Mouse (Mus musculus): ENCODE measurements around the gene Btbd1.

DNA sequence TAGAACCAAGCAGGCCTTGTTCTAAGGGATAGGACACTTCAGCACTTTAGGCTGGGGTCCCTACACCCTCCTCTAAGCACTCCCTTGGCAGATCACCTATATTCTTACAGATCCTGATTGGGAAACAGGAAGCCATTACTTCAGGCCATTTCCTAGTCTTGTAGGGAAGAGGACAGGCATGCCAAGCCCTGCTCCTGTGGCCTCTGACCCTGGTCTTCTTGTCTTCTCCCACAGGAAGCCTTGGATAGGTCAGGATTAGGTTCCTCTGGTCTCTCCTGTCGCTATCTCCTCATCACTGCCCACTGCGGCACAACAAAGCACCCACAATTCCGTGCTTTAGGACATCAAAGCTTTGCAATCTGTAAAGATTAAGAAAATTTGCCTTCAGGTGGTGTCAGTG is 22.5 kb upstream of the Btbd1 start:
- TF ChIP-seq CTCF (IDR thresholded peaks at IDR 0.05; ENCODE audit: low read depth, low read length) (no peak), POLR2A (IDR thresholded peaks at IDR 0.05; ENCODE audit: extremely low read depth, insufficient read depth, low read length) (no peak)

All from liver, adult 2 months (tissue).